Mouse (Mus musculus) G1E (cell line): Measurements from ENCODE around the gene Olfr524.

Experiments
- CTCF ChIP-seq: IDR thresholded peaks from 2 replicates; pipeline ENCODE4 v1.5.1; 2012; ENCODE audit warnings: low read depth, low read length, inconsistent platforms, mixed read lengths
- TAL1 ChIP-seq: conservative IDR thresholded peaks from 2 replicates; pipeline ENCODE4 v1.6.1; 2012; ENCODE audit warnings: low read depth, low read length, inconsistent platforms, mixed read lengths

GRCm38 (mm10) chr7:140228476-140228875, 22.7 kb upstream of the Olfr524 start:
- no peak for TF ChIP-seq TAL1
- no peak for TF ChIP-seq CTCF
